Mouse (Mus musculus) c-Kit-positive CD71-negative TER-119-negative erythroid progenitor cells, embryonic 14.5 days (primary cell): ENCODE measurements around the gene Pcdh18.

Source experiments
- DNase-seq: peaks from one replicate; pipeline ENCODE4 v3.0.0-alpha.2; 2013; ENCODE audit warnings: low read depth

Gene Pcdh18

GRCm38 (mm10) chr3:49756870-49757625, at the start of gene Pcdh18:
TSS of gene Pcdh18 (minus strand) at chr3:49757325.
- DNase-seq: no peak

- no peak for DNase-seq
Observed at GRCm38 (mm10) chr3:49806823-49807222, 49.7 kb upstream of the Pcdh18 start.

GRCm38 (mm10) chr3:49805511-49805910, 48.4 kb upstream of the Pcdh18 start:
- no peak for DNase-seq

- DNase-seq: no peak
Observed at GRCm38 (mm10) chr3:49788296-49788695, 31.2 kb upstream of the Pcdh18 start.

- no peak for DNase-seq
Observed at GRCm38 (mm10) chr3:49787719-49788118, 30.6 kb upstream of the Pcdh18 start.

- no peak for DNase-seq
Observed at GRCm38 (mm10) chr3:49768992-49769738, 12.0 kb upstream of the Pcdh18 start.

GRCm38 (mm10) chr3:49762711-49763110, 5.6 kb upstream of the Pcdh18 start:
- DNase-seq: no peak

- no peak for DNase-seq
Observed at GRCm38 (mm10) chr3:49761971-49762370, 4.8 kb upstream of the Pcdh18 start.

- no peak for DNase-seq
Observed at GRCm38 (mm10) chr3:49757626-49758019, 498 bp upstream of the Pcdh18 start.

GRCm38 (mm10) chr3:49755986-49756845, 909 bp downstream of the Pcdh18 start:
- DNase-seq: no peak

- no peak for DNase-seq
Observed at GRCm38 (mm10) chr3:49752766-49753165, 4.4 kb downstream of the Pcdh18 start.

- no peak for DNase-seq
Observed at GRCm38 (mm10) chr3:49749491-49750284, 7.4 kb downstream of the Pcdh18 start.

GRCm38 (mm10) chr3:49748054-49748453, 9.1 kb downstream of the Pcdh18 start:
- DNase-seq: no peak

GRCm38 (mm10) chr3:49739061-49739460, 18.1 kb downstream of the Pcdh18 start:
- DNase-seq: no peak

GRCm38 (mm10) chr3:49738531-49738930, 18.6 kb downstream of the Pcdh18 start:
- no peak for DNase-seq

- no peak for DNase-seq
Observed at GRCm38 (mm10) chr3:49706503-49706902, 50.6 kb downstream of the Pcdh18 start.

GRCm38 (mm10) chr3:49699951-49700350, 57.2 kb downstream of the Pcdh18 start:
- DNase-seq: no peak
